Mouse (Mus musculus): ENCODE measurements around the gene Sv2c.

DNA sequence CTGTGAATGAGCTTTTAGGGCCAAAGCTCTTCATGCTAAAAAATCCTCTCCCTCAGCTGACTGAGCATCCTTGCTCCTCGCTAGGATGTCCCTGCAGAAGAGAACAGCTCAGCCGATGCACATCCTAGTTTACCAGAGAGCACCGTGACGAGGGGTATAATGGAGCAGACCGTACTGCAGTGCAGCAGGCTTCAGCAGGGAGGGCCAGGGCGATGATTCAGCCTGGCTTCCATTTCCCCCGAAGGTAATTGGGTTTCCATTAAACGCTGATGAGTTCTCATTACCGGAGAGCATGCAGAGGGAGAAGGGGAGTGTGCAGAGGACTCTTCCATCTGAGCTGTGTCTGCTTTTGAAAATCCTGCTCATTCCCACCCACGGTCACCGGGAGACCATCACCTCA lies 108.5 kb downstream of the Sv2c start:
- TF ChIP-seq EP300 (IDR thresholded peaks at IDR 0.05; ENCODE audit: low read depth) = no peak
- TF ChIP-seq CTCF (IDR thresholded peaks at IDR 0.05; ENCODE audit: low read depth) = no peak

All from liver, embryonic 14.5 days (tissue).